Mouse (Mus musculus): ENCODE measurements around the gene Cphx3. TPM values are rescaled to one million over a fixed set of nuclear protein-coding genes. Genes with fewer than 3 reads are reported as not detected.
A peak's percentile ranks its signal among the peaks of the same experiment; 100 is the strongest.
"Not testable (repeated sequence)": the region's sequence is repeated elsewhere in the genome, so short reads cannot be mapped to it uniquely, and the experiment has no call there.

Gene Cphx3
- total and polyA plus RNA-seq, 3 experiments = not detected

GRCm38 (mm10) chr14:26181660-26182059 is 99.6 kb downstream of the Cphx3 start:
- H3K4me3 ChIP-seq (ENCODE audit: low read depth, low read length); H3K9me3 ChIP-seq (replicated peaks); H3K27me3 ChIP-seq (ENCODE audit: insufficient read depth, low read length); DNase-seq (ENCODE audit: low spot score); H3K4me1 ChIP-seq (ENCODE audit: insufficient read depth, low read depth, low read length); ATAC-seq (ENCODE audit: extremely low read depth, insufficient number of reproducible peaks, low FRiP score, poor library complexity, severe bottlenecking); H3K36me3 ChIP-seq (replicated peaks): not testable (repeated sequence)

- not testable (repeated sequence) for H3K4me3 ChIP-seq (ENCODE audit: low read depth, low read length); H3K27me3 ChIP-seq (ENCODE audit: insufficient read depth, low read length); ATAC-seq (ENCODE audit: extremely low read depth, insufficient number of reproducible peaks, low FRiP score, poor library complexity, severe bottlenecking); H3K4me1 ChIP-seq (ENCODE audit: insufficient read depth, low read depth, low read length); H3K9me3 ChIP-seq (replicated peaks); H3K36me3 ChIP-seq (replicated peaks); DNase-seq (ENCODE audit: low spot score)
Observed at GRCm38 (mm10) chr14:26182380-26182779, 100.3 kb downstream of the Cphx3 start, which contains the start of gene Plac9b. Gene Plac9b (minus strand): TSS chr14:26182480.

GRCm38 (mm10) chr14:26186638-26187037 is 104.5 kb downstream of the Cphx3 start:
- not testable (repeated sequence) for H3K4me1 ChIP-seq (ENCODE audit: insufficient read depth, low read depth, low read length); H3K27me3 ChIP-seq (ENCODE audit: insufficient read depth, low read length); H3K36me3 ChIP-seq (replicated peaks); H3K9me3 ChIP-seq (replicated peaks); DNase-seq (ENCODE audit: low spot score); H3K4me3 ChIP-seq (ENCODE audit: low read depth, low read length); ATAC-seq (ENCODE audit: extremely low read depth, insufficient number of reproducible peaks, low FRiP score, poor library complexity, severe bottlenecking)

GRCm38 (mm10) chr14:26188361-26188760 is 106.3 kb downstream of the Cphx3 start:
- not testable (repeated sequence) for H3K4me3 ChIP-seq (ENCODE audit: low read depth, low read length); H3K36me3 ChIP-seq (replicated peaks); H3K4me1 ChIP-seq (ENCODE audit: insufficient read depth, low read depth, low read length); H3K27me3 ChIP-seq (ENCODE audit: insufficient read depth, low read length); H3K9me3 ChIP-seq (replicated peaks); DNase-seq (ENCODE audit: low spot score); ATAC-seq (ENCODE audit: extremely low read depth, insufficient number of reproducible peaks, low FRiP score, poor library complexity, severe bottlenecking)

- H3K9me3 ChIP-seq (replicated peaks); H3K36me3 ChIP-seq (replicated peaks); ATAC-seq (ENCODE audit: extremely low read depth, insufficient number of reproducible peaks, low FRiP score, poor library complexity, severe bottlenecking); H3K4me3 ChIP-seq (ENCODE audit: low read depth, low read length); H3K27me3 ChIP-seq (ENCODE audit: insufficient read depth, low read length); DNase-seq (ENCODE audit: low spot score); H3K4me1 ChIP-seq (ENCODE audit: insufficient read depth, low read depth, low read length): not testable (repeated sequence)
Observed at GRCm38 (mm10) chr14:26197851-26198250, 115.8 kb downstream of the Cphx3 start.

DNA sequence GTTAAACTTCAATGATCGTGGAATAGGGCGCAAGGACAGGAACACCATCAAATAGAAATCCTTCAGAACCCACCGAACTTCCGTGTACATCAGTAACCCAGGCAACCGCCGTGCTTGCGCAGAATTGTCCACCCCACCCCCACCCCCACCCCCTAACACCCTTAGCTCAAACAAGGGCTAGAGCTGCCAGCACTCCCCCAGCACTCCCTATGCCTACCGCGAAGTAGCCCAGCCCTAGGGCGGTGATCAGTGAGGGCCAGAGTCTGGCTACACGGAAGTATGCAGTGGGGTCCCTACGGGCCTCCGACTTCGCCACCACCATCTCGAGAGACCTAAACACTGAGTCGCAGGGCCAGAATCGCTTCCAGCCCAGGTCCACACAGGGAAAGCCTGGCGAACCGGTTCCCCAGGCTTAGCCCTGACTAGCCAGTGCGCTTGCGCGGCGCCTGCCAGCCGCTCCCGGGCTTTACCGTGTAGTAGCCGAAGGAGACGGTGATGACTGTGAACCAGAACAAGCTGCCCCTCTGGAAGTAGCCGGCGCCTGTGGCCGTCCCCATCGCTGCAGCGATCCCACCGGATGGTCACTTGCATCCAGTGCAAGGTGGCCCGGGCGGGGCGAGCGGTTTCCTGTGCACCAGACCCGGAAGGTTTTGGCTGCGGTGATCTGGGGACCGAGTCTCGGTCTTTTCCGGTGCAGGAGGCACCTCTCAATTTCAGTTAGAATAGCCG is 124.3 kb downstream of the Cphx3 start:
- H3K9me3 ChIP-seq (replicated peaks); H3K4me3 ChIP-seq (ENCODE audit: low read depth, low read length); DNase-seq (ENCODE audit: low spot score); H3K36me3 ChIP-seq (replicated peaks); H3K27me3 ChIP-seq (ENCODE audit: insufficient read depth, low read length); H3K4me1 ChIP-seq (ENCODE audit: insufficient read depth, low read depth, low read length): not testable (repeated sequence)
- ATAC-seq (ENCODE audit: extremely low read depth, insufficient number of reproducible peaks, low FRiP score, poor library complexity, severe bottlenecking) = peak; percentile 34; the same call in 1 of the 2 replicates

DNA sequence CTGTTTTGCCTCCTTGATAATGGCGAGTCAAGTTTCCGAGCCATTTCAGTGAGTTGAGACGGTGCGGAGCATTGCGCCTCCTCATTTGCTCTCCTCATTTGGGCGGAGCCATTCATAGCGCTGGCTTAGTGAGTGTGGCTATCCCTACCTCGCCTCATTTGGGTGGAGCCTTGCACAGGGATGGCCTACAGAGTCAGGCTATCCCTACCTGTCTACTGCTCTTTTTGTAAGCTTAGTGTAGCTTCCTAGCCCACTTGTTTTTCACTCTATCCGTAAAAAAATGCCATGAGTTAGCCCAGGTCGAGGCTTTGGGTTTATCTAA is 124.8 kb downstream of the Cphx3 start, which contains the start of gene Tmem254b:
TSS of gene Tmem254b (minus strand) at position 116 of the 322 bp plus-strand sequence.
- peak; percentile 75; the same call in 1 of the 2 replicates for ATAC-seq (ENCODE audit: extremely low read depth, insufficient number of reproducible peaks, low FRiP score, poor library complexity, severe bottlenecking)
- not testable (repeated sequence) for H3K36me3 ChIP-seq (replicated peaks); H3K9me3 ChIP-seq (replicated peaks); H3K27me3 ChIP-seq (ENCODE audit: insufficient read depth, low read length); H3K4me1 ChIP-seq (ENCODE audit: insufficient read depth, low read depth, low read length); DNase-seq (ENCODE audit: low spot score); H3K4me3 ChIP-seq (ENCODE audit: low read depth, low read length)

DNA sequence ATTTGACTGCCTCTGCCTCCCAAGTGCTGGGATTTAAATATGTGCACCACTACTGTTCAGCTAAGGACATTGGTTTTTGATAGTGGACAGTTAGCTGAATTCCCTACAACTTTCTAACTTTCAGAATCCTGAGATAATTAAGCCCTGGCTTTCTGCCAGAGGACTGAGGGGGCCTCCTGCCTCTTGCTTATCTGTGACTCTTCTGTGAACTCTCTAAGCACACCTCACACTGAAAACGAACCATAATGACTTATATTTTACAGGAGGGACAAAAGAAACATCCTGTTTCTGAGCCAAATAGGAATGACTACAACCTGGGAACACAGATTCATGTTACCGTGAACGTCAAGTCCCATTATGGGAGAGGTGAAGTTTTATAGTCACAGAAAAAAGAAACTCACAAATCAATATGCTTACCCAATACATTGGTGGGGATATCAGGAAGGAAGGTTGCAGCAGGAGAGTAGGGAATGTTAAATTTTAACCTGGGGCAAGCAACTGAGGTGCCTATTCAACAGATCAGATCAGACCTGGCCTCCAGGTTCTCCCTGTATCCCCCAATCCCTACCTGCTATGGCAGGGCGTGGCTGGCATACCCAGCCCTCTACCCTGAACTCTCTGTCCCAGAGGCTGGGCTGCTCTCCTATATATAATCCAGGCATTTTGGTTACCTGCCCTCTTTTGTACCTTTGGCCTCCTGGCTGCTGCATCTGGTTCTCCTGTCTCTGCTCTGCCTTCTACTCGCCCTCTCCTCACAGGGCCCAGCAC is 134.3 kb downstream of the Cphx3 start:
- not testable (repeated sequence) for H3K36me3 ChIP-seq (replicated peaks); DNase-seq (ENCODE audit: low spot score); ATAC-seq (ENCODE audit: extremely low read depth, insufficient number of reproducible peaks, low FRiP score, poor library complexity, severe bottlenecking); H3K4me1 ChIP-seq (ENCODE audit: insufficient read depth, low read depth, low read length); H3K27me3 ChIP-seq (ENCODE audit: insufficient read depth, low read length); H3K4me3 ChIP-seq (ENCODE audit: low read depth, low read length); H3K9me3 ChIP-seq (replicated peaks)

DNA sequence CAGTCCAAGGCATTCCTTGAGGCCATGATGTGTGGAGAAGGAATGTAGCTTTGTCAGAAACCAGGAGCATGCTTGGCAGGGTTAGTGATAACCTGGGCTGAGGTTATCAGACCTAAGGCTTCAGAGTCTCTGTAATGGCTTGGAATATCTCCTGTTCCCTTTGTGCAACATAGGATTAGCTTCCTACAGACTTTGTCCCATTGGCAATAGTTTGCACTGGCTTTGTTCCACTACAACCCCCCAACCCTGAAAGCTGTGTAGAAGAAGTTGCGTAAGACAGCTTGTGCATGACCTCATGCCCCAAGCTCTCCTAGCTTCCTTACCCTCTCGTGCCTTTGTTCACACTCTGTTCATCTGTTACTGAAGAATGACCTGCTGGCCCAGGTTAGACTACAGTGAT is 155.1 kb downstream of the Cphx3 start:
- H3K36me3 ChIP-seq (replicated peaks); H3K9me3 ChIP-seq (replicated peaks); ATAC-seq (ENCODE audit: extremely low read depth, insufficient number of reproducible peaks, low FRiP score, poor library complexity, severe bottlenecking); H3K4me1 ChIP-seq (ENCODE audit: insufficient read depth, low read depth, low read length); DNase-seq (ENCODE audit: low spot score); H3K27me3 ChIP-seq (ENCODE audit: insufficient read depth, low read length); H3K4me3 ChIP-seq (ENCODE audit: low read depth, low read length): not testable (repeated sequence)

GRCm38 (mm10) chr14:26257756-26258617 is 175.9 kb downstream of the Cphx3 start, which contains the start of gene Duxbl3:
Gene Duxbl3 (plus strand): TSS chr14:26257962.
- H3K4me3 ChIP-seq (ENCODE audit: low read depth, low read length); ATAC-seq (ENCODE audit: extremely low read depth, insufficient number of reproducible peaks, low FRiP score, poor library complexity, severe bottlenecking); H3K36me3 ChIP-seq (replicated peaks); H3K27me3 ChIP-seq (ENCODE audit: insufficient read depth, low read length); H3K9me3 ChIP-seq (replicated peaks); DNase-seq (ENCODE audit: low spot score); H3K4me1 ChIP-seq (ENCODE audit: insufficient read depth, low read depth, low read length): not testable (repeated sequence)

- not testable (repeated sequence) for ATAC-seq (ENCODE audit: extremely low read depth, insufficient number of reproducible peaks, low FRiP score, poor library complexity, severe bottlenecking); H3K4me1 ChIP-seq (ENCODE audit: insufficient read depth, low read depth, low read length); H3K36me3 ChIP-seq (replicated peaks); H3K4me3 ChIP-seq (ENCODE audit: low read depth, low read length); H3K9me3 ChIP-seq (replicated peaks); H3K27me3 ChIP-seq (ENCODE audit: insufficient read depth, low read length); DNase-seq (ENCODE audit: low spot score)
Observed at GRCm38 (mm10) chr14:26258729-26259128, 176.6 kb downstream of the Cphx3 start.

Data from G1E (cell line).